Mouse (Mus musculus) heart, postnatal 36 days (tissue): Measurements from ENCODE around the gene Mtfr1l. TPM values are rescaled to one million over a fixed set of nuclear protein-coding genes. Genes with fewer than 3 reads are reported as not detected.

Experiments
- DNase-seq, 2 experiments: peaks; one replicate each; pipeline ENCODE4 v3.0.0; 2021 to 2022
- intact Hi-C: fragments of 180-260 bp; cut with DNase I; formaldehyde crosslinking; loops from one replicate; pipeline ENCODE4 v1.15.1; 2025
- total RNA-seq, 2 experiments: library from RNA; stranded (reverse); gene quantifications; 2 replicates each; pipeline ENCODE4 v1.2.3; 2021

The Mtfr1l gene
- total RNA-seq: 100 to 1,000 TPM; 178 to 188 TPM

- intact Hi-C loops: no loop called here
These were observed at the start of gene Mtfr1l for GRCm38 (mm10) chr4:134534932-134535786. Gene Mtfr1l (minus strand): TSS chr4:134535387.

GRCm38 (mm10) chr4:134583513-134583912, 48.3 kb upstream of the Mtfr1l start:
- DNase-seq: peak; percentile 54 to 62
- intact Hi-C loops: no loop called here

More at GRCm38 (mm10) chr4:134534932-134535786, at the start of gene Mtfr1l:
- DNase-seq: peak; percentile 97 to 98

GRCm38 (mm10) chr4:134581365-134581764, 46.2 kb upstream of the Mtfr1l start:
- intact Hi-C loops: no loop called here

GRCm38 (mm10) chr4:134580351-134581148, 45.4 kb upstream of the Mtfr1l start:
- no peak for DNase-seq
- intact Hi-C loops: no loop called here

More at GRCm38 (mm10) chr4:134581365-134581764, 46.2 kb upstream of the Mtfr1l start:
- no peak for DNase-seq

GRCm38 (mm10) chr4:134579620-134580019, 44.4 kb upstream of the Mtfr1l start:
- no peak for DNase-seq
- intact Hi-C loops: no loop called here

GRCm38 (mm10) chr4:134579212-134579611, 44.0 kb upstream of the Mtfr1l start:
- intact Hi-C loops: no loop called here

GRCm38 (mm10) chr4:134578407-134578806, 43.2 kb upstream of the Mtfr1l start:
- intact Hi-C loops: no loop called here

More at GRCm38 (mm10) chr4:134579212-134579611, 44.0 kb upstream of the Mtfr1l start:
- DNase-seq: peak in 1 of 2 experiments; percentile 34

GRCm38 (mm10) chr4:134577281-134577680, 42.1 kb upstream of the Mtfr1l start:
- no peak for DNase-seq
- intact Hi-C loops: no loop called here

More at GRCm38 (mm10) chr4:134578407-134578806, 43.2 kb upstream of the Mtfr1l start:
- no peak for DNase-seq

- intact Hi-C loops: no loop called here
- DNase-seq: no peak
These were observed 40.3 kb upstream of the Mtfr1l start for GRCm38 (mm10) chr4:134575486-134575885.

- DNase-seq: no peak
- intact Hi-C loops: no loop called here
These were observed 37.5 kb upstream of the Mtfr1l start for GRCm38 (mm10) chr4:134572449-134573300.

- no peak for DNase-seq
- intact Hi-C loops: no loop called here
These were observed 35.7 kb upstream of the Mtfr1l start for GRCm38 (mm10) chr4:134570704-134571451.

GRCm38 (mm10) chr4:134569831-134570230, 34.6 kb upstream of the Mtfr1l start:
- no peak for DNase-seq
- intact Hi-C loops: no loop called here

GRCm38 (mm10) chr4:134569205-134569604, 34.0 kb upstream of the Mtfr1l start:
- intact Hi-C loops: no loop called here

GRCm38 (mm10) chr4:134567377-134568226, 32.4 kb upstream of the Mtfr1l start:
- DNase-seq: no peak
- intact Hi-C loops: no loop called here

More at GRCm38 (mm10) chr4:134569205-134569604, 34.0 kb upstream of the Mtfr1l start:
- DNase-seq: no peak

GRCm38 (mm10) chr4:134564093-134564492, 28.9 kb upstream of the Mtfr1l start:
- intact Hi-C loops: no loop called here

GRCm38 (mm10) chr4:134563624-134564023, 28.4 kb upstream of the Mtfr1l start:
- intact Hi-C loops: no loop called here
- DNase-seq: no peak

More at GRCm38 (mm10) chr4:134564093-134564492, 28.9 kb upstream of the Mtfr1l start:
- no peak for DNase-seq

- intact Hi-C loops: no loop called here
These were observed 26.8 kb upstream of the Mtfr1l start for GRCm38 (mm10) chr4:134562014-134562413.

GRCm38 (mm10) chr4:134560699-134561098, 25.5 kb upstream of the Mtfr1l start:
- intact Hi-C loops: no loop called here
- DNase-seq: no peak

More at GRCm38 (mm10) chr4:134562014-134562413, 26.8 kb upstream of the Mtfr1l start:
- no peak for DNase-seq
